Mouse (Mus musculus) spleen, adult 2 months (tissue): ENCODE results near the gene Ccdc86.

Experiments
- CTCF ChIP-seq: fragments of 200-500 bp; IDR thresholded peaks from 2 replicates; pipeline ENCODE4 v1.5.1; 2011; ENCODE audit warnings: mild to moderate bottlenecking, inconsistent platforms; ENCODE audit not compliant: insufficient read depth, insufficient read length, insufficient replicate concordance; ENCODE audit errors: extremely low read depth
- POLR2A ChIP-seq: fragments of 200-500 bp; IDR thresholded peaks from 2 replicates; pipeline ENCODE4 v1.6.1; 2011; ENCODE audit warnings: low read depth, low read length, inconsistent platforms

DNA sequence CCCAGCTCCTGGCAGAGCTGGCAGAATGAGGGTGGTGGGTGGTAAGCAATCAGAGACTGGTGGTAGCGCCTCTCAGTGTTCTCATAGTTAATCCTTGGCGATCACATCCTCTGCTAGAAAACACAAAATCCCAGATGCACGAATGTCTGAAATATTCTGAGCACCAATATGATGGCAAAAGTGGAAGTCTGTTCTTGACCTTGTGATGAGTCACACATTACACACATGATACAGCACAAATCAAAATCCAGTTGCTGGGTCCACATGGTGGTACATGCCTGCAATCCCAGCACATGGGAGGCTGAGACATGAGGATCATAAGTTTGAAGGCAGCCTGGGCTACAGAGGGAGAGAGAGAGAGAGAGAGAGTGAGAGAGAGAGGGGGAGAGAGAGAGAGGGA, 28.0 kb downstream of the Ccdc86 start:
- TF ChIP-seq CTCF (no peak), POLR2A (no peak)
